Mouse (Mus musculus): ENCODE data around the gene Atp8b4.

The Atp8b4 gene

GRCm38 (mm10) chr2:126492713-126493112 is 7.8 kb downstream of the Atp8b4 start:
- Histone ChIP-seq H3K27me3 (ENCODE audit: insufficient read depth, low read length) (no peaks in the 10 kb centered on the region), H3K36me3 (ENCODE audit: insufficient read depth, low read length) (no peaks in the 10 kb centered on the region), H3K4me1 (replicated peaks; ENCODE audit: low read depth, low read length) (peaks cover 2% of the 10 kb centered on the region; the same call in 1 of the 2 replicates), H3K4me3 (replicated peaks; ENCODE audit: low read length) (no peak overlapping the region), H3K9me3 (ENCODE audit: low read length) (no peaks in the 10 kb centered on the region)
- TF ChIP-seq NANOG (IDR thresholded peaks at IDR 0.05; ENCODE audit: borderline replicate concordance, low read length) (no peak), CTCF (conservative IDR thresholded peaks at IDR 0.05; ENCODE audit: low read length) (no peak)

GRCm38 (mm10) chr2:126491446-126491845 is 9.0 kb downstream of the Atp8b4 start:
- Histone ChIP-seq H3K36me3 (ENCODE audit: insufficient read depth, low read length) (no peaks in the 10 kb centered on the region), H3K27me3 (ENCODE audit: insufficient read depth, low read length) (no peaks in the 10 kb centered on the region), H3K4me3 (replicated peaks; ENCODE audit: low read length) (no peak overlapping the region), H3K9me3 (ENCODE audit: low read length) (no peaks in the 10 kb centered on the region), H3K4me1 (replicated peaks; ENCODE audit: low read depth, low read length) (no peaks in the 10 kb centered on the region)
- no peak for TF ChIP-seq POU5F1 (IDR thresholded peaks at IDR 0.05; ENCODE audit: borderline replicate concordance, low read length)
- no peak for TF ChIP-seq CTCF (conservative IDR thresholded peaks at IDR 0.05; ENCODE audit: low read length)
- TF ChIP-seq NANOG (IDR thresholded peaks at IDR 0.05; ENCODE audit: borderline replicate concordance, low read length): no peak

- no peak overlapping the region for H3K4me3 ChIP-seq (replicated peaks; ENCODE audit: low read length)
- no peaks in the 10 kb centered on the region for H3K36me3 ChIP-seq (ENCODE audit: insufficient read depth, low read length)
- no peaks in the 10 kb centered on the region for H3K27me3 ChIP-seq (ENCODE audit: insufficient read depth, low read length)
- no peaks in the 10 kb centered on the region for H3K9me3 ChIP-seq (ENCODE audit: low read length)
- TF ChIP-seq NANOG (IDR thresholded peaks at IDR 0.05; ENCODE audit: borderline replicate concordance, low read length) (no peak), POU5F1 (IDR thresholded peaks at IDR 0.05; ENCODE audit: borderline replicate concordance, low read length) (no peak), CTCF (conservative IDR thresholded peaks at IDR 0.05; ENCODE audit: low read length) (no peak)
- no peaks in the 10 kb centered on the region for H3K4me1 ChIP-seq (replicated peaks; ENCODE audit: low read depth, low read length)
These were observed 9.9 kb downstream of the Atp8b4 start for GRCm38 (mm10) chr2:126490573-126490972.

DNA sequence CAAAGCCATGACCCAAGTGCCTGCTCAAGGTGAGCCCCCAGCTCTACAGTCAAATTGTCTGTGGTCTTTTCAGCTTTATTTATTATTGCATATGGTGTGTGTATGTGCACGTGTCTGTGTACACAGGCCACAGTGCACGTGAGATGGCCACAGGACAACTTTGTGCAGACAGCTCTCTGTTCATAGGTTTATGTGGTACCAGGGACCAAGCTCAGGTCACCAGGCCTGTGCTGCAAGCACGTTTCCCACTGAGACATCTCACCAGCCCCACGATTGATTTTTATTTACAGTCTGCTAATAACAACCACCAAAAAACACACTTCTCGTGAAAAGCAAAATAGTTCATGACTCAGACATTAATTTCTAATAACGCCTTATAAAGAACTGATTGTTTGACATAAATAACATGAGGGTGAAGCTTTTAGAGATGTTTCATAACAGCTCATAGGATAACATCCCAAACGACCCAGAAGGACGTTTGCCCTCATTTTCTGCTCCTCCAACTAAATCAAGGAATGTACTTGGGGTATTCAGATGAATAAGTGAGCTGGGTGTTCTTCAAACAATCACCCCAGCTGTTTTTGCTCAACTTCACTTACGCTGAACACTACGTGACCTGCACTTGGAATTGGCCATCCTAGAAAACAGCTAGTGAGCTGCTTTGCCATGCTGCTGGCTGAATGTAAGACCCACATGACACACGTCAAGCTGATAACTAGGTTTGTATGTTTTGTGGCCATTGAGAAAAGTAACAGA is 15.0 kb downstream of the Atp8b4 start:
- no peaks in the 10 kb centered on the region for H3K36me3 ChIP-seq (ENCODE audit: insufficient read depth, low read length)
- H3K27me3 ChIP-seq (ENCODE audit: insufficient read depth, low read length): no peaks in the 10 kb centered on the region
- no peak overlapping the region for H3K4me3 ChIP-seq (replicated peaks; ENCODE audit: low read length)
- no peak for TF ChIP-seq NANOG (IDR thresholded peaks at IDR 0.05; ENCODE audit: borderline replicate concordance, low read length)
- no peak for TF ChIP-seq CTCF (conservative IDR thresholded peaks at IDR 0.05; ENCODE audit: low read length)
- no peak for TF ChIP-seq POU5F1 (IDR thresholded peaks at IDR 0.05; ENCODE audit: borderline replicate concordance, low read length)
- H3K9me3 ChIP-seq (ENCODE audit: low read length): no peaks in the 10 kb centered on the region
- no peaks in the 10 kb centered on the region for H3K4me1 ChIP-seq (replicated peaks; ENCODE audit: low read depth, low read length)

DNA sequence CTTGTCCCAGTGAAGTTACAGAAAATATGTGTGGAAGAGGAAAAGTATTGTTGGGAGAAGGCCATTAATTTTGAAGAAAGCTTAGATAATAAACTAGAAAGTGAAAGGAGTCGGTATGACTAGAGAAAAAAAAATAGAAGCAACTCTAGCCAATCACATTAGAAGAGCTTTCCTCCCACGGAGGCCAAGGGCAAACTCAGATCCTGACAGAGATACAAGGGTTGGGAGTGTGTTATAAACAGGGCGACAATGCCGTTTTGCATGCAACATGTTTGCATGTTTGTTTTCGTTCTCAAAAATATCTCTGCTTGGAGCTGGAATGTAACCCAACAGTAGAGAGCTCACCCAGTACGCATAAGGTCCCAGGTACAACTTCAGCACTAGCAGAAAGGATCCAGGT is 17.1 kb downstream of the Atp8b4 start:
- Histone ChIP-seq H3K9me3 (ENCODE audit: low read length) (no peaks in the 10 kb centered on the region), H3K36me3 (ENCODE audit: insufficient read depth, low read length) (no peaks in the 10 kb centered on the region), H3K4me3 (replicated peaks; ENCODE audit: low read length) (no peak overlapping the region), H3K4me1 (replicated peaks; ENCODE audit: low read depth, low read length) (no peaks in the 10 kb centered on the region), H3K27me3 (ENCODE audit: insufficient read depth, low read length) (no peaks in the 10 kb centered on the region)
- TF ChIP-seq NANOG (IDR thresholded peaks at IDR 0.05; ENCODE audit: borderline replicate concordance, low read length) (no peak), CTCF (conservative IDR thresholded peaks at IDR 0.05; ENCODE audit: low read length) (no peak), POU5F1 (IDR thresholded peaks at IDR 0.05; ENCODE audit: borderline replicate concordance, low read length) (no peak)

DNA sequence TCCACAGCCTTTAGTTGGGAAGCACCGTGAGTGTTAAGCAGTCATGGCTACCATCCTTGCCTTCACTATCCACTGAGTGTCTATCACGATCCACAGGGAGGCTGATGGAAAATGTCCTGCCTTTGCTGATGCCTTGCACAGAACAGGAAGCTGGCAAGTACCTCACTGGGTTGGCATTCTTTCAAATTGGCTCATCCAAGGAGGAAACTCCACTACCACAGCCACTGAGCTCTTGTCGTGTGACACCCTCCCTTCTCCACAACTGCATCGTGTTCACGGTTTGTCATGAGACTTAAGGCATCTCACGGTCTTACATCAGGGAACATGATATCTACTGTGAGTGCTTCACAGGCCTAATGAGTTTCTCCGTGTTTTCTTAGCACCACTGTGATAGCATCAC is 22.9 kb downstream of the Atp8b4 start:
- no peak for TF ChIP-seq NANOG (IDR thresholded peaks at IDR 0.05; ENCODE audit: borderline replicate concordance, low read length)
- TF ChIP-seq POU5F1 (IDR thresholded peaks at IDR 0.05; ENCODE audit: borderline replicate concordance, low read length): no peak
- TF ChIP-seq CTCF (conservative IDR thresholded peaks at IDR 0.05; ENCODE audit: low read length): no peak

DNA sequence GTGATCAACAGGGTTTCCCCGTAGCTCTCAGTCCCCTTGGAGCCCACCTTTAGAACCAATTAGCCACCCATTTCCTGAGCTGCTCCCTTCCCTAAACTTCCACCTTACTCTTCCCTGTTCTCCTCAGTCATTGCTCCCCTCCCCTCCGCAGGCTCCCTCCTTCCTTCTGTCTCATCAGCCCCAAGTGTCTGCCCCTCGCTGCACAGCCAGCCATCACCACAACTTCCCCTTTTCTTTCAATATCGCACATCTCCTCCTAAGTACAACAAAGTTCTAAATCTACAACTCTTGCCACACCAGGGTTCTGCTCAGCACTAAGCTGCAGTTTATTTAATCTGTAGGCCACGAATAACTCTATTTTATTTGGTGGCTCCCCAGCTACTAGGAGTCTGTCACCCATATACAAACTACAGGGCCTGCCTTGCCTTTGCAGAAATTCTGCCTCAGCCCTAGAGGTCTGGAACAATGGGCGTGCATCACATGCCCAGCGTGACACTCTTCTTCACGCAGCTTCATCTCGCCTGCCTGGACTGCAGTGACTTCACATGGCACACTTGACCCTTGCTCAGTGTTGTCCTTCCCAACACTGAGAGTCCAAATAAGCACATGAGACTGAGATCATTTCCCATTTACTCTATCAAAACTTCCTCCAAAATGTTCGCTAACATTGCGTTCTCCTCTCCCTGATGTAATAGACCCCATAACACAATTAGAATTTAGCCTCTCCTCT is 24.6 kb downstream of the Atp8b4 start:
- H3K4me1 ChIP-seq (replicated peaks; ENCODE audit: low read depth, low read length): no peaks in the 10 kb centered on the region
- TF ChIP-seq POU5F1 (IDR thresholded peaks at IDR 0.05; ENCODE audit: borderline replicate concordance, low read length): no peak
- TF ChIP-seq NANOG (IDR thresholded peaks at IDR 0.05; ENCODE audit: borderline replicate concordance, low read length): no peak
- no peak for TF ChIP-seq CTCF (conservative IDR thresholded peaks at IDR 0.05; ENCODE audit: low read length)
- no peaks in the 10 kb centered on the region for H3K27me3 ChIP-seq (ENCODE audit: insufficient read depth, low read length)
- H3K36me3 ChIP-seq (ENCODE audit: insufficient read depth, low read length): no peaks in the 10 kb centered on the region
- H3K4me3 ChIP-seq (replicated peaks; ENCODE audit: low read length): no peak overlapping the region
- H3K9me3 ChIP-seq (ENCODE audit: low read length): no peaks in the 10 kb centered on the region

More for the DNA sequence above, 22.9 kb downstream of the Atp8b4 start:
- H3K36me3 ChIP-seq (ENCODE audit: insufficient read depth, low read length): no peaks in the 10 kb centered on the region
- no peaks in the 10 kb centered on the region for H3K27me3 ChIP-seq (ENCODE audit: insufficient read depth, low read length)
- H3K4me1 ChIP-seq (replicated peaks; ENCODE audit: low read depth, low read length): no peaks in the 10 kb centered on the region
- H3K9me3 ChIP-seq (ENCODE audit: low read length): no peaks in the 10 kb centered on the region
- H3K4me3 ChIP-seq (replicated peaks; ENCODE audit: low read length): no peak overlapping the region

- Histone ChIP-seq H3K4me3 (replicated peaks; ENCODE audit: low read length) (no peak overlapping the region), H3K27me3 (ENCODE audit: insufficient read depth, low read length) (no peaks in the 10 kb centered on the region), H3K4me1 (replicated peaks; ENCODE audit: low read depth, low read length) (no peaks in the 10 kb centered on the region), H3K9me3 (ENCODE audit: low read length) (no peaks in the 10 kb centered on the region), H3K36me3 (ENCODE audit: insufficient read depth, low read length) (no peaks in the 10 kb centered on the region)
- TF ChIP-seq POU5F1 (IDR thresholded peaks at IDR 0.05; ENCODE audit: borderline replicate concordance, low read length): no peak
- no peak for TF ChIP-seq NANOG (IDR thresholded peaks at IDR 0.05; ENCODE audit: borderline replicate concordance, low read length)
- TF ChIP-seq CTCF (conservative IDR thresholded peaks at IDR 0.05; ENCODE audit: low read length): no peak
These were observed 26.5 kb downstream of the Atp8b4 start for GRCm38 (mm10) chr2:126474019-126474418.
